Mouse (Mus musculus) midbrain, embryonic 15.5 days (tissue): ENCODE results near the gene Ace. TPM values are rescaled to one million over a fixed set of nuclear protein-coding genes. Genes with fewer than 3 reads are reported as not detected.

Experiments
- ATAC-seq: fragments of 200-750 bp; cut with Nextera tagmentation; replicated peaks from 2 replicates; pipeline ENCODE4 v1.8.0; 2017; ENCODE audit warnings: moderate TSS enrichment
- H3K27ac ChIP-seq: fragments of 300-500 bp; sonication (generic); 2 replicates; pipeline ENCODE4 v1.5.1; 2015; ENCODE audit warnings: mild to moderate bottlenecking, inconsistent platforms
- H3K27me3 ChIP-seq: fragments of 300-500 bp; sonication (generic); replicated peaks from 2 replicates; pipeline ENCODE4 v1.6.1; 2015; ENCODE audit warnings: inconsistent platforms
- H3K36me3 ChIP-seq: fragments of 300-500 bp; sonication (generic); replicated peaks from 2 replicates; pipeline ENCODE4 v1.6.1; 2015; ENCODE audit warnings: inconsistent platforms
- H3K4me1 ChIP-seq: fragments of 300-500 bp; sonication (generic); 2 replicates; pipeline ENCODE4 v1.6.1; 2015; ENCODE audit warnings: inconsistent platforms
- H3K4me2 ChIP-seq: fragments of 300-500 bp; sonication (generic); 2 replicates; pipeline ENCODE4 v1.6.1; 2015; ENCODE audit warnings: inconsistent platforms, mild to moderate bottlenecking, moderate library complexity
- H3K4me3 ChIP-seq: fragments of 300-500 bp; sonication (generic); 2 replicates; pipeline ENCODE4 v1.5.1; 2015; ENCODE audit warnings: mild to moderate bottlenecking, inconsistent platforms
- H3K9ac ChIP-seq: fragments of 300-500 bp; sonication (generic); 2 replicates; pipeline ENCODE4 v1.6.1; 2015; ENCODE audit warnings: mild to moderate bottlenecking, inconsistent platforms
- H3K9me3 ChIP-seq: fragments of 300-500 bp; sonication (generic); 2 replicates; pipeline ENCODE4 v1.6.1; 2016; ENCODE audit warnings: inconsistent platforms
- WGBS: fragments of 180-500 bp; shearing (Covaris S2); methylation state at CpG from one replicate; pipeline ENCODE4 v1.1.7; 2015; ENCODE audit warnings: mixed read lengths; 5-methylcytosine and 5-hydroxymethylcytosine counted together
- polyA plus RNA-seq: library from polyadenylated mRNA; unstranded; fragments of >200 nt; fragmentation: Nextera tagmentation; extraction: Ambion mirVana; gene quantifications from 2 replicates; pipeline ENCODE4 v1.2.1, GENCODE M21; 2015

Gene Ace
- polyA plus RNA-seq, 1 experiment from 2014 or later, result 6.5 TPM

DNA sequence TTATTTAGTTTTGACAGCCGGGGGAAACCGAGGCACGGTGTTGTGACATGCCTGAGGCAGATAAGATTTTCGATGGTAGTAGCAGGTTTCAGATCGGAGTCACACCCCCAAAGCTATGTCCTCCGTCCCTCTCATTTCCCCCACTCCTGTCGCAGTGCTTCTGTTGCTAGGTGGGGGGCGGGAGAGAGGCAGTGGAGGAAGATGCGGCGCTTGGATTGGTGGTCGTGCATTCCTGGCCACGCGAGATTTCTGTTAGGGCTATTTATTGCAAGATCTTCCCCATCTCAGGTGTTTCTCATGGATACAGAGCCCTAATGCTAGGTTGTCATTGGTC lies 69.6 kb downstream of the Ace start:
- Histone ChIP-seq H3K9ac (peak overlapping the region; percentile 89), H3K36me3 (no peaks in the 10 kb centered on the region), H3K4me1 (peaks cover 39% of the 10 kb centered on the region), H3K27me3 (no peaks in the 10 kb centered on the region), H3K9me3 (no peaks in the 10 kb centered on the region), H3K4me3 (peak overlapping the region; percentile 90), H3K4me2 (peak overlapping the region; percentile 71), H3K27ac (peak overlapping the region; percentile 92)
- ATAC-seq, result peak; percentile 49
- 0% methylated on average over 13 of the region's 13 CpGs for WGBS

Other genes starting within 250 kb of the Ace start
- 70.2 and 70.5 TPM in 2 replicates for gene Cyb561, start 14.6 kb upstream of the Ace start, polyA plus RNA-seq
- not detected in 2 replicates for gene Ace3, start 26.7 kb downstream of the Ace start, polyA plus RNA-seq
- 1.7 and 2.0 TPM in 2 replicates for gene Kcnh6, start 40.2 kb downstream of the Ace start, polyA plus RNA-seq
- gene Dcaf7, start 68.9 kb downstream of the Ace start, polyA plus RNA-seq, result 165 and 174 TPM in 2 replicates
- gene Taco1, start 98.1 kb downstream of the Ace start, polyA plus RNA-seq, result 7.1 and 7.7 TPM in 2 replicates
- 13.7 and 14.9 TPM in 2 replicates for gene Map3k3, start 116.7 kb downstream of the Ace start, polyA plus RNA-seq
- gene Gm10840, start 192.9 kb downstream of the Ace start, polyA plus RNA-seq, result 0.72 TPM in 1 of 2 replicates, not detected in the other
- gene Limd2, start 192.9 kb downstream of the Ace start, polyA plus RNA-seq, result 167 and 179 TPM in 2 replicates
- 28.1 and 29.1 TPM in 2 replicates for gene Strada, start 234.2 kb downstream of the Ace start, polyA plus RNA-seq
- 109 and 111 TPM in 2 replicates for gene Ccdc47, start 248.4 kb downstream of the Ace start, polyA plus RNA-seq
- gene Ddx42, start 249.0 kb downstream of the Ace start, polyA plus RNA-seq, result 89.1 and 93.6 TPM in 2 replicates